Mouse (Mus musculus) left cerebral cortex, postnatal 4 days (tissue): ENCODE measurements around the gene BC030499. TPM values are rescaled to one million over a fixed set of nuclear protein-coding genes. Genes with fewer than 3 reads are reported as not detected.

ENCODE experiments used
- DNase-seq: peaks from one replicate; pipeline ENCODE4 v3.0.0-alpha.2; 2022
- intact Hi-C: fragments of 180-260 bp; cut with DNase I; formaldehyde crosslinking; loops from one replicate; pipeline ENCODE4 v1.15.1; 2025
- total RNA-seq, 2 experiments: library from RNA; stranded (reverse); gene quantifications; 2 replicates each; pipeline ENCODE4 v1.2.3; 2021

The BC030499 gene
- total RNA-seq, 2 experiments from 2014 or later = 0.72 to 1.1 TPM

DNA sequence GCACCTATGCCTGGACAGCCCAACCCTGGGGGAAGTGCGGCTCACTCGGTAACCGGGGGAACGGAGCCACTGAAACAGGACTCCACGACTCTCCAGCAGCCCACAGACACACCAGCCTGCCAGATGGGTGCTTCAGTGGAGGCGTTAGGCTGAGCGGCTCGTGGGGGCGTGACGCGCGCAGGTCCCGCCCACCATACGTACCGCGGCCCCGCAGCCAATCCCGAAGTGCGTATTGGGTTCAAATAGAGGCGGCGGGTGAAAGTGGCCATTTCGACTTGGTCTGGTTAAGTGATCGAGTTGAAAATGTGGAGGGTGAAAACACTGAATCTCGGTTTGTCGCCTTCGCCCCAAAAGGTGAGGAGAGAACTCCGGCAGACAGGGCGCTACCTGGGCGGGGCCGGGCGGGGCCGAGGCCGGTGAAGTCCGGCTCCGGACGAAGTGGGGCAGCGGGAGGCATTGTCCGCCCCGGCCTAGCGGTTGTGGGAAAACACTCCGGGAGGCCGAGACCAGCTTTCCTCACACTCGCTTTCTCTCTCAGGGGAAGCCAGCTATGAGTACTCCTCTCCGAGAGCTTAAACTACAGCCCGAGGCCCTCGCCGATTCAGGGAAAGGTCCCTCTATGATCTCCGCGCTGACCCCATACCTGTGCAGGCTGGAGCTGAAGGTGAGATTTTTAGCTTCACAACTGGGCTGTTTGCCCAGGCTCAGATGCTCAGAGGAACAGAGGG, 10.9 kb downstream of the BC030499 start, which contains the start of gene Spag5:
TSS of gene Spag5 (plus strand) at position 173 of the 728 bp plus-strand sequence.
- peak; percentile 91 for DNase-seq
- intact Hi-C loops = no loop called here

DNA sequence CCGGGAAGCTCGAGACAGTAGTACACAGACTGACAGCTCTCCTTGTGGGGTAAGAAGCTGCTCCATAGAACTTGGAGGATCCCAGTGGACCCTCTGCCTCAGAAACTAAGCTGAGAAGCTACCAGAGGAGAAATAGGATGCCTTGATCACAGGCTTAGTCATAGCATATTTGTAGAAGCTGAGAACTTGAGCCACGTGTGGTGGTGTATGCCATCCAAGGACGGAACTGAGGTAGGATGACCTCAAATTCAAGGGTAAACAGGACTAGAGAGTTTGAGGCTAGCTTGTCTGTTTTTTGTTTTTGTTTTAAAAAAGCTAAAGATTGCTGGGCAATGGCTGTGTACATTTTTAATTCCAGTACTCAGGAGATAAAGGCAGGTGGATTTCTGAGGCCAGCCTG, 14.6 kb downstream of the BC030499 start:
- no peak for DNase-seq
- intact Hi-C loops = no loop called here

DNA sequence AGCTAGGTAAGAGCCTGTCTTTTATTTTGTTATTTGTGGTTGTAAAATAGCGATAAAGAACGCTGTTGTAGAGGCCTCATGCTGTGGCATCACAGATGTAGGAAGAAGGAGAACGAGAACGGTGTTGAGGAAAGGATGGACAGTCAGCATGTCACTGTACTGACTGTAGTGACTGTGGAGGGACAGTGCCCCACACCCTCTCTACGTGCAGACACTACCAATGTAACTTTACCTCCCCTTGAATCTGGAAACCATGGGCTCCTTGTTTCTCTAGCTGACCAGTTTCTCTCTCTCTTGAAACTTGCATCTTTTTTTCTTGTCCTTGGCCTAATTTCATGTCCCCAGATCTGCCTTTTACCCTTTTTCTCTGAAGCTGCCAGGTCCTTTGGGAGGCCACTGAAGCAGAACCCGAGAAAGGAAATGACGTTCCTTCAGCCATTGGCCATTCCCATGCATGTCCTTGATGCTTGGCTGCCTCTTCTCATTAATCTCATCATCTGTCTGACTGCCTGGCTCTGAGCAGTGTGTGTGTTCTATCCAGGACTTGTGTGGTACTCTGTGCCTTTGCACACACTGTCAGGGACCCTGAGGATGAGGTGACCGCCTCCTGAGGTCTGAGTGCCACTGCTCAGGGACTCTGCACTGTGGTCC, 20.3 kb downstream of the BC030499 start:
- no peak for DNase-seq
- intact Hi-C loops = no loop called here

DNA sequence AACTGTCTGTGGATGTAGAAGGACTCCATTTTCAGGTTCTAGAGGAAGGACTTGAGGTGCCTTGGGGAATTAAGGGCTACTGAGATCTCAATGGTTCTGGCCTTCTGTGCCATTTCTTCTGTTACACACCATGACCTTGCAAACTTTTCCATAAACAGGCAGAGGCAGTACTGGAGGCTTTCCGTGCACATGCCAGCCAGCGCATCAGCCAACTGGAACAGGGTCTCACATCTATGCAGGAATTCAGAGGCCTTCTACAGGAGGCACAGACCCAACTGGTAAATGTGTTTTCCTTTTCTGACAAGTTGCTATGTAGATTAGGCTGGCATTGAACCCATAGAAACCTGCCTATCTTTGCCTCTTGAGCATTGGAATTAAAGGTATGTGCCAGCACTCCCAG, 23.0 kb downstream of the BC030499 start:
- intact Hi-C loops = no loop called here
- no peak for DNase-seq

DNA sequence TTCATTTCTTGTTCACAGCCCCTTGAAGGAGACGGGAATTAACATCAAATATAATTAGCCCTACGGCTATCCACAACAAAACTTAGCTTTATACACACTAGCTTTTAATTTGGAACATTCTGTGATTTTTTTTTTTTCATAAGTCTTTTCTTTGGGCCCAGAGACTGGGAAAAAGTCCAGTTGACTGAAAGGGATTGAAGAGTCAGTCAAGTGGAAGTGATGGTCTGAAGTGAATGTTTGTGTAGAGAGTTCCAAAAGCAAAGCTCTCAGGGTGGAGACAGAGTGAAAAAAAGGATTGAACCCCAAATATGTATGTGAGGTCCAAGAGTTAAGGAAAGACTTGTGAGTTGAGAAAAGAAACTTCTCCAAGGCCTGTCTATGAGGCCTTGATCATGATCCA, 27.8 kb downstream of the BC030499 start:
- no peak for DNase-seq
- intact Hi-C loops = no loop called here

DNA sequence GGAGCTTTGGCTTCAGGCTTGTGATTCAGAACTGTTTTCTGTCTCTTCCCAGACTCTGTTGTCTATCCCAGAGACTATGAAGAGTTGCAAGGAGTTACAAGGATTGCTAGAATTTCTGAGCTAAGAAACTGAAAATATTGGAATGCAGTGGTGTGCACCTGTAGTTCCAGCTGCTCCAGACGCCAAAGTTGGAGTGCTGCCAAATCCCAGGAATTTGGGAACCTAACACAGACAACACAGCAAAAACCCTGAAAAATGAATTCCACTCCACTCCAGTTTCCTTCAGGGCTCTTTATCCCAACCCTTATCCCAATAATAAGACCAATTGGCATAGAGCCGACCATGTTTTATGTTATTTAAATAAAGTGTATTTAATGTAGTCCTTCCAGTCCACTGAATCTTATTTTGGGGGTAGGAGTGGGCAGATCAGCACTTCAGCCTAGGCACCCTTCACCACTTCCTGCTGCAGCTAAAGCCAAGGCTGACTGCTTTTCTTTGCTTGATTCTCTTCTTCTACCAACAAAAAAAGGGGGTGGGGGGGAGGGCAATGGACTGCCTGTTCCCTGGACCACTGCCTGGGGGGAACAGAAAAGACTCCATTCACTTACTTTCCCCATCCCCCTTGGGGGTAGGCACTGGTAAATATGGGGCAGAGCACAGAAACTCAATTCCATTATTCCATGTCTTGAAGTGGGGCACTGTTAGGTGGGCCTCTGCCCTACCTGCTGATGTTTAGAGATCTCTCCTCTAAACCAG, 31.6 kb downstream of the BC030499 start:
- no peak for DNase-seq
- intact Hi-C loops = no loop called here

DNA sequence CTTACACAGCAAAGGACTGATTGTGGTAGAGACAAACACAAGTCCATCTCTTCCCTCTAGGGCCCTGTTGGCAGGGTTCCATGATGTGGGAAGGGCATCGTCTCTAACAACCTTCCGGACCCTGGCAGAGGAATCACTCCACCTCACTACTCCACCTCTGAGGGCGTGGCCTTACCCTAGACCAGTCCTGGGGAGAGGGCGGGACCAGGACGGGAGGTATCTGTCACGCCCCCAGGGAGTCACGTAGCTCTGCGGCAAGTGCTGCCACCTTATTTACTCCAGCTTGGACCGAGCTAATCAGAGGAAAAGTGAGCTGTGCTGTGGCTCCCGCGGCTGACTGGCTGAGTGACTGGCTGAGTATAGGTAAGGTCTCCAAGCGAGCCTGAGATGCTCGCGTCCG, 32.2 kb downstream of the BC030499 start, which contains the start of gene Aldoc:
TSS of gene Aldoc (plus strand) at position 109 of the 400 bp plus-strand sequence.
- peak; percentile 58 for DNase-seq
- intact Hi-C loops = no loop called here

DNA sequence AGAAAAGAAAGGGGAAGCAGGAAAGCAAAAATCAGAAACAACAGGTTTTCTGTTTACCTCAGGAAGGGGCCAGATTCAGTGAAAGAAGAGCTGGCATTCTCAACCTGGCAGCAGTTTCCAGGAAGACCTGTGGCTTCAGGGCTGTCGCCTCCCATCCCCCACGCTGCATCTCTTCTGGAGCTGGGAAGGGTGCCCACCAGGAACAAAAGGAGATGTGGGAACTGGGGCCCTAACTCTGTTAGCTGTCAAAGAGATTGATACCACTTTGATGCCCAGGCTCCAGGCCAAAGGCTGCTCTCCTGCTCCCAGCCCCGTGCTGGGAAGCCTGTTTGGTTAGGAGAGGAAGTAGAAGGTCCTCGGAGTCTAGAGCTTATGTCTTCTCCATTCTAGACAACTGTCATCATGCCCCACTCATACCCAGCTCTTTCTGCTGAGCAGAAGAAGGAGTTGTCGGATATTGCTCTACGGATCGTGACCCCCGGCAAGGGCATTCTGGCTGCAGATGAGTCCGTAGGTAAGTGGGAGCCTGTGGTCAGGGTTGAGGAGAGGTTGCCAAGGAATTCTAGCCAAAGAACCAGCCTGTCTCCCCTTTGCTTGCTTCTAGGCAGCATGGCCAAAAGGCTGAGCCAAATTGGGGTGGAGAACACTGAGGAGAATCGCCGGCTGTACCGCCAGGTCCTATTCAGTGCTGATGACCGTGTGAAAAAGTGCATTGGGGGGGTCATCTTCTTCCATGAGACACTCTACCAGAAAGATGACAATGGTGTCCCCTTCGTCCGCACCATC, 33.6 kb downstream of the BC030499 start:
- intact Hi-C loops = no loop called here
- peak; percentile 77 for DNase-seq

DNA sequence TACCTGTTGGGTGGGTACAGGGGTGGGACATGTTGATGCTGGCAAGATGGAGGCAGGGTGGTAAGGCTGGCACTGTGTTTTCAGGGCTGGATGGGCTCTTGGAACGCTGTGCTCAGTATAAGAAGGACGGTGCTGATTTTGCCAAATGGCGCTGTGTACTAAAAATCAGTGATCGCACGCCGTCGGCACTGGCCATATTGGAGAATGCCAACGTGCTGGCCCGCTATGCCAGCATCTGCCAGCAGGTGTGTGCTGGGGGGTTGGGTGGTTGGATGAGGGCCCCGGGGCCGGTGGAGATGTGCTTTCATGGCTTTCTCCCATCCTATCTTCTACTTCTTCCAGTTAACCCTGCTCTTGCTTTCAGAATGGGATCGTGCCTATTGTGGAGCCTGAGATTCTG, 34.3 kb downstream of the BC030499 start:
- DNase-seq = no peak
- intact Hi-C loops = no loop called here

DNA sequence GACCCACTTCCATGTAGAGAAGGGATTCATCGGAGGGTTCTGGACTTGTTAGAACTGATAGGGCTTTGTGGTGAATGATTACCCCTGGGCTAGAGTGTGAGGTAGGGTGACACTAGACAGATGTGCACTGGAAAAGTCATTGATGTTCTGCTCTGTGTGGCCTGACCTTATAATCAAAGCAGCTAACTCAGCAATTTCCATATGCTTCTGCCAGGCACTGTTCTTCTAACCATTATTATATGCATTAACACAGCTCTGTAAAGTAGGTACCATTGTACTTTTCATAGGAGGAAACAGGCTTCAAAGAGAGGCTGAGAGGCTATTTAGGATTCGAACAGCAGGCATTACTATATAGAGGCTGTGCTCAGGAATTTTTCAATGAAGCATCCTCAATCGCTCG, 36.6 kb downstream of the BC030499 start:
- intact Hi-C loops = no loop called here
- DNase-seq = no peak

DNA sequence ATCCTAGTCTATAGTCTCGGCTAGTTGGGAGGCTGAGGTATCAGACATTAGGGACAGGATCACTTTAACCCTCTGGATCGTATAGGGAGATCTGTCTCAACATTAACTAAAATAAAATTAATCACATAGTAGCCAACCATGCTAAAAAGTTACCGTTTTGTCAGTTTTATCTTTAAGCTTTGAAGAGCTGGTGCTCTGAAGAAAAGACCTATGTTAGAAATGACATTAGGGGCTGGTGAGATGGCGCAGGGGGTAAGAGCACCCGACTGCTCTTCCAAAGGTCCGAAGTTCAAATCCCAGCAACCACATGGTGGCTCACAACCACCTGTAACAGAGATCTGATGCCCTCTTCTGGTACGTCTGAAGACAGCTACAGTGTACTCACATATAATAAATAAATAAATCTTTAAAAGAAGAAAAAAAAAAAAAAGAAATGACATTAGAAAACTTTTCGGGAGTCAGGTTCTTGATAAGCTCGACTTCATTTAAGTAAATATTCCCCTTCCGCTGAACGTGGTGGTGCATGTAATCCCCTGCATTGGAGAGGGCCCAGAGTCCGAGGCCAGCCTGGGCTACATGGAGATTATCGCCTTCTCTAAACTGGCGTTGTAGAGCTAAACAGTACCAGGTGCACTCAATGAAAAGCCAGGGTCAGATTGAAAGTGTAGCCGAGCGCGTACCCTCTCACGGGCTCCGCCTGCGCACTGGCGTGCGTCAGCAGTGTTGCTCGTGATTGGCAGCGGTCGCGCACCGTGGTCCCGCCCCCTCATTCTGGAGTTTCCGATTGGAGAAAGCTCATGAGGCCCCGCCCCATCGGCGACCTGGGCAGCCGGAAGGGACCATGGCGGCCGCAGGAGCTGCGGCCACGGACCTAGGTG, 37.2 kb downstream of the BC030499 start, which contains the start of gene Pigs:
TSS of gene Pigs (plus strand) at position 782 of the 878 bp plus-strand sequence.
- intact Hi-C loops = no loop called here
- DNase-seq = peak; percentile 98

DNA sequence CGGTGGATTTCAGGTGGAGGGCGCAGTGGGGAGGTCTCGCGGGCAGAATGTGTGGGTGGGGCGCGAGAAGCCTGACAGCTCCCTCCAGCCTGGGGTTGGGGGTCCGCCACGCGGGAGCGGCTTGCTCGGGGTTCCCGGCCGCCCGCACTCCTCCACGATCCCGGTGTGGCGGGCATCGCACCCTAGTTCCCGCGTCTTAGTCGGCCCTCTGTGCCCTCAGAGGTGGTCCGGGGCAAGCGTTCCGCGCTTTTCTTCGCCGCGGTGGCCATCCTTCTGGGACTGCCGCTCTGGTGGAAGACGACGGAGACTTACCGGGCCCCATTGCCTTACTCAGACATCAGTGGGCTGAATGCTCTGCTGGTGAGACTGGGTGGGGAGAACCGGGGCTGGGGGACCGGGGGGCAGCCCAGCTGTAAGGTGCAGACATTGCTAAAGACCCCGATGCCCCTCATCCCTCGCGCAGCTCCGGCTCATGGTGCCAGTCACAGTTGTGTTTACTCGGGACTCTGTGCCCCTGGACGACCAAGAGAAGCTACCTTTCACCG, 37.9 kb downstream of the BC030499 start:
- no peak for DNase-seq
- intact Hi-C loops = no loop called here

DNA sequence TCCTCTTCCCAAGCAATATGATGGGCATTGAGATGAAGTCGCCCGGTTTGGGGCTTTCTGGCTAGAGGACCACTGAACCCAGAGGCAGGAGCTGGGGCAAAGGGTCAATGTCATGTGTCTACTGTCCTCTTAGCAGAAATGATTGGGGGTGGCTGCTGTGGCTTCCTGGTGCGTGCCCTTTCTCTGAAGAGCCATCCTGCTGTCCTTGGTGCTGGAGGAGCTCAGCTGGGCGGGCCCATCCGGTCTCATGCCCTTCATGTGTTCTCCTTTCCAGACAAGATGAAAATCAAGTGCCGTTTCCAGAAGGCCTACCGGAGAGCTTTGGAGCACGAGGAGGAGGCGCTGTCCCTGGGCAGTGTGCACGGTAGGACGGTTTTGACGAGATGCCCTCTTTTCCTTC, 42.0 kb downstream of the BC030499 start:
- DNase-seq = no peak
- intact Hi-C loops = no loop called here

DNA sequence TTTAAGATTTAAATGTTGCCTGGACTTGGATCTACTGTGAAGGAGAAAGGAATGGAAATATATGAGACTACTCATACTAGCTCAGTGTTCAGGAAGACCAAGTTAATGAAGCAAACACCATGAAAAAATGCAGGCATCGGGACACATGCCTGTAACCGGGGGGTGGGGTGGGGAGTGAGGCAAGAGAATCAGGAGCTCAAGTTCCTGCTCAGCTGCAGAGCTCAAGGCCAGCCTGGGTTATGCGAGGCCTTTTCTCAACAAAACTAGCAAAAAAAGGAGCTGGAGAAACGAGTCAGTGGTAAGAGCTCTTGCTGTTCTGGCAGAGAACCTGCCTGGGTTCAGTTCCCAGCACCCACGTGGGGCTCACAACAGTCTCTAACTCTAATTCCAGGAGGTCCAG, 43.4 kb downstream of the BC030499 start:
- intact Hi-C loops = no loop called here
- no peak for DNase-seq

DNA sequence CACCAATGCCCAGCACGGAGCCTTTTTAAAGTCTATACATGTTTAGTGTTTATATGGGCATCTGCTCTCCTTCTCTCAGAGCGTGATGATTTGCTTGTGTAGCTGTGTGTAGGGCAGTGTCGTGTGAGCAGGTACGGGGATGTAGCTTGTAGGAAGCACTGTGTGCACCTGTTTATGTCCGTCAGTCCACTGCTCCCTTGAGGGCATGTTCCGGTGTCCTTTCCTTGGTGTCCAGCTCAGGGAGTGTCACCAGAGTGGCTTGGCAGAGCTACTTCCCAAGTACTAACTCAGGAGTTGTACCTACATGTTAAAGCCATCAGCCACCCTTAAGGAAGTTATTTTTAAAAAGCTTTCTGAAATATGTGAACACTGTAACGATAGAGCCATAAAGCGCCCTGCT, 46.4 kb downstream of the BC030499 start:
- DNase-seq = no peak
- intact Hi-C loops = no loop called here

DNA sequence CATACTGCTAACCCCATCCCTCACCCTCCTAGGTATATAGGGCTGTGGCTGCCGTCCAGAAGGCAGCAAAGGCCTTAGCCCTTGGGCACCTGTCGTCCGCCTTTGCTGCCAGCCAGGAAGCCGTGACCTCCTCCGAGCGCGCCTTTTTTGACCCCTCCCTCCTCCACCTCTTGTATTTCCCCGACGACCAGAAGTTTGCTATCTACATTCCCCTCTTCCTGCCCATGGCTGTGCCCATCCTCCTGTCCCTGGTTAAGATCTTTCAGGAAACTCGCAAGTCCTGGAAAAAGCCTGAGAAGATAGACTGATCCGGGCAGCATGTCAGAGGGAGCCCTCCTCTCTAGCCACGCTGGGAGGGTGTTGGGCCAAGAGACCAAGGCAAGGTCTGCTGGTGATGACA, 51.1 kb downstream of the BC030499 start:
- intact Hi-C loops = no loop called here

DNA sequence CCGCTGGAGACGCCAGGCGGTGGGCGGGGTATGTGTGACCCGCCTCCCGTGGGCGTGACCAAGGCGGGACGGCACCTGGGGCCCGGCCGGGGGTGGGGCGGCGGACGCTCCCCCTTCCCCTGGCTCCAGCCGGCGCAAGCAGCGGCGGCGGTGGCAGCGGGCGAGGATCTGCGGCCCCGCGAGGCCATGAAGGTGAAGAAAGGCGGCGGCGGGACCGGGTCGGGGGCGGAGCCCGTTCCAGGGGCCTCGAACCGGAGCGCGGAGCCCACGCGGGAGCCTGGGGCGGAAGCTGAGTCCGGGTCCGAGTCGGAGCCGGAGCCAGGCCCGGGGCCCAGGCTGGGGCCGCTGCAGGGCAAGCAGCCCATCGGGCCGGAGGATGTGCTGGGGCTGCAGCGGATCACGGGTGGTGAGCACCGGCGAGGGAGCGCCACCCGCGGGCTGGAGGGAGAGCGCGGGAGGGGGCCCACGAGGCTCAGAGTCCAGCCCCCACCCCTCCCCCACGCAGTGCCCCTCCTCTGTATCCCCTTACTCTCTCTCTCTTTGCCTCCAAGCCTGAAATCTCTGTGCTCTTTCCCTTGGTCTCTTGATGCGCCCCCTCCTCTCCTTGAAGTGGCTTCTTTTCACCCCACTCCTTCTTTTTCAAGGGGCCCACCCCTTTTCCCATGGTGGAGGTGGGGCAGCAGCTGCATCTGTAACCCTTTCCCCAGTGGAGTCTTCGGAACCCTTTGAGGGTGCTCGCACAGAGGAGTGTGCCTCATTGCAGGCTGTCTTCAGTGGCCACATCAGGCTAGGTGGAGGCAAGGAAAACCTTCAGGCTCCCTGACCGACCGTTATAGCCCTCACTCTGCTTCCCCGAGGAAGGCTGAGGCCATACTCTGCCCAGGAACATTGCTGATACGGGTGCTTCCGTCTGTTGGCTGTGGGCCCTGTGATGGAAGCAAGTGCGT, 53.0 kb downstream of the BC030499 start, which contains the start of gene Unc119:
TSS of gene Unc119 (plus strand) at position 102 of the 947 bp plus-strand sequence.
- intact Hi-C loops = no loop called here
- peak; percentile 79 for DNase-seq

More for the DNA sequence above, 51.1 kb downstream of the BC030499 start:
- DNase-seq = no peak

DNA sequence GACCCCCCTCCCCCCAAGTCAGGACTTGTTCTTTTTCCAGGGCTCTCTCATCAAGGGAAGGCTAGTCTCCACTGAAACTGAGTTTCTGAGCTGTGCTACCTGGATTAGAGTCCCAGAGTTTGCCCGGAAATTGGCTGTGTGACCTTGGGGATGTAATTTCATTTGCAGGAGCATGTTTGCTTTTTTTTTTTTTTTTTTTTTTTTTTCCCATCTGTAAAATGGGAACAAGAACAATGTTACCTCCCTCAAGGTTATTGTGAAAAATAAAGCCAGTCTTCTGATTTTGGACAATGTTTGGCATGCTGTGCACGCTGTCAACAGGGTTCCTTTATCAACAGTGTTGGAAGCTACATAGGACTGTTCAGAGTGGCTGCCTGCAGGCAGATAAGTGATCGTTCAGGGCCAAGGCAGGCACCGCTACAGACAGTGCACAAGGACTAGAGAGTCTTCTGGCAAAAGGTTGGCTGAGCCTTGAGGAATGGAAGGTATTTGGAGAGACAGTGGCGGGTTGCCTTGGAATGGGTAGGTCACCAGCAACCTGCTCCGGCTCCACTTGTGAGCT, 53.8 kb downstream of the BC030499 start:
- no peak for DNase-seq
- intact Hi-C loops = no loop called here
